Mouse (Mus musculus): ENCODE data around the gene Mchr1.
"Not testable (repeated sequence)": the region's sequence is repeated elsewhere in the genome, so short reads cannot be mapped to it uniquely, and the experiment has no call there.

Mchr1 gene

GRCm38 (mm10) chr15:81235086-81235920 is at the start of gene Mchr1:
TSS of gene Mchr1 (plus strand) at chr15:81235499.
- in situ Hi-C loops (cut with MboI, MseI), result no loop called here

GRCm38 (mm10) chr15:81189061-81189460 is 46.2 kb upstream of the Mchr1 start:
- in situ Hi-C loops (cut with MboI, MseI), result no loop called here

DNA sequence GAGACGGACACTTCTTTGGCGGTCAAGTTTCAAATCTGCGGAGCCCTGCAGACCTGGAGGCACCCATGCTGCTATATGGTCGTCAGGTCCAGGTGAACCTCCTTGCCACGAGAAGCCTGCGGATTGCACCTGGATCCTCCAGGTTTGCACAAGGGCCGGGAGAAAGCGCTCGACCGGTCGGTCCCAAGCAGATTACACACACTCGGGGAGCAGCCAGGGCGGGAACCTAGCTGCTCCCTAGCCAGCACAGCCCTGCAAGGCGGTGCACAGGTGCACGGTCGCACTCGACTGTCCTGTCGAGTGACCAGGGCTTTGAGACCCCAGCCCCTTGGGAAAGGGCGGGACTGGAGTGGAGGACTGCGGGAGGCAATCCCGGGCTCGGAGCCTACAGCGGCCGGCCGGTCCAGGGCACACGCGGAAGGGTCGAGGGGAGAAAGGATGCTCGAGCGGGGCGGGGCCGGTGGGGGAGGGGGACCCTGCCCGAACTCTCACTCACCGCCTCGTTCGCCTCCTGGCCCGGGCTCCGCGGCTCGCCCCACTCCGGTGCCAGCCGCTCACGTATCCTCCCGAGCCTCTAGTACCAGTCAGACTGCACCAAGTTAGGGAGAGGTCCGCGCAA is 45.2 kb upstream of the Mchr1 start:
- in situ Hi-C loops (cut with MboI, MseI), result no loop called here

- in situ Hi-C loops (cut with MboI, MseI), result no loop called here
These were observed 44.6 kb upstream of the Mchr1 start, which contains the start of gene Mrtfa for GRCm38 (mm10) chr15:81190630-81191178. TSS of gene Mrtfa (minus strand) at chr15:81190757.

DNA sequence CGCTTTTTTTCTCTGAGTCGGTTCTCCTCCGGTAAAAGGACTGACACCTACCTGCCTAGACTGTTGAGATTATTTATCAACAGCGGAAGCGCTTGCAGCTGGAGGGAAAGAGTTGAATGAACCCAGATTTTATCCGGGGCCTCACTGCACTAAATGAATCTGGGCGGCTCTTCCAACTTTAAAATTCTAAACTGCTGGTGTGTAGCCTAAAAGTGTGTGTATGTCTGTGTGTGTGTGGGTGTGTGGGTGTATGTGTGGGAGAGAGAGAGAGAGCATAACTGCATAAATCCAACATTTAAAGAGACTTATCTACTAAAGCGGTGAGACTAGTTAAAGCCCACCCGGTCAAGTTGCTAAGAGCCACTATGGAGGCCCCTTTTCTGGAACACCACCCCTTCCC is 44.0 kb upstream of the Mchr1 start:
- in situ Hi-C loops (cut with MboI, MseI), result no loop called here

- in situ Hi-C loops (cut with MboI, MseI), result no loop called here
These were observed 43.0 kb upstream of the Mchr1 start for GRCm38 (mm10) chr15:81192316-81192715.

DNA sequence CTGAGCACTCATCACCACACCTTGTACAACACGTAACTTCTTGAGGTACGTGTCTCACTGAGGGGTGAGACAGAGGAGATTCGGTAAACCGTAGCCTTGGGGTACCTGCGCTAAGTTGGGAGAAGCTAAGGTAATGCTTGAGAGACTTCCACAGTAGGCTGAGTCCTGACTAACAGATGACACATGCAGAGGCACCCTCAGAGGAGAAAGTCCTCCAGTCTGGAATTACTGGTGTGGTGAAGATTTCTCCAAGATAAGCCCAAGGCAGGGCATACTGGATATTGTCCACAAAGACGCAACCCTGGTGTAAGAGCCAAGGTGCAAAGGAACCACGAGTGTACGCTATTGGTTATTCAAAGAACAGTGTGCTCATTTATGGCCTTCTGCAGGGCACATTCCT is 42.4 kb upstream of the Mchr1 start:
- in situ Hi-C loops (cut with MboI, MseI), result no loop called here

DNA sequence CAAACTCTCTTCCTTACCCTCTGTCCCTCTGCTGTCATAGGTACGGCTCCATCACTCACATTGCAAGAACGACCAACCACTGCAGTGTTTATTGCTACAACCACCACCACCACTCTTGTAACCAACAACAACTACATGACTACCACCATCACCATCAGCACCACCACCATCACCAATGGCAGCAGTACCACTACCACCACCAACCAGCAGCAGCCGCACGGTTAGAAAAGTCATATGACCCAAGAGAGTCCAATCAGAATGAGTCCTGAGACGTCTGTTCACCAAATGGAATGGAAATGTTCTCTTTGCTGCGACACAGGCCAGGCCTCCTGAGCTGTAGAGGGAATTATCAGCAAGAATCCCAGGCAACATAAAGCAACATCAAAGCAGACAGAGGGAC is 40.5 kb upstream of the Mchr1 start:
- in situ Hi-C loops (cut with MboI, MseI), result loop anchor here (5.0 kb wide), 1 partner anchor 122 kb away; no protein-coding TSS in a partner anchor

- in situ Hi-C loops (cut with MboI, MseI), result loop anchor here (5.0 kb wide), 1 partner anchor 123 kb away; no protein-coding TSS in a partner anchor
These were observed 39.9 kb upstream of the Mchr1 start for GRCm38 (mm10) chr15:81195447-81195846.

DNA sequence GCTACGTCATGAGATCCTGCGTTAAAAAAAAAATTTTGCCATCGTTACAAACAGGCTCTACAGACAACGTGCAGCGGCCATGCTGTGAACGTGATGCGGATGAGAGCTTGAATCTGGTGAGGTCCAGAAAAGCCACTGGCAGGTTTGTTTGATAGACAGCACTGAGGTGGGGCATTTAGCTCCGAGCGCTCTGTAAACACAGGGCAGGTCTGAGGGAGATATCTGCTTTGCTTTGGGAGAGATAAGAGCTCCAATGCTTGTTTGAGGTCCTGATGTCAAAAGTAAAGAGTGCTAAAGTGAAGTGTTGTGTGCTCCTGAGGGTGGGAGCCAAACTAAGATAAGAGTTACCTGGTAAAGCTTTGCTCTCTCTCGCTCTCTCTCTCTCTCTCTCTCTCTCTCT is 38.1 kb upstream of the Mchr1 start:
- in situ Hi-C loops (cut with MboI, MseI), result loop anchor here (5.0 kb wide), 1 partner anchor 125 kb away; no protein-coding TSS in a partner anchor

DNA sequence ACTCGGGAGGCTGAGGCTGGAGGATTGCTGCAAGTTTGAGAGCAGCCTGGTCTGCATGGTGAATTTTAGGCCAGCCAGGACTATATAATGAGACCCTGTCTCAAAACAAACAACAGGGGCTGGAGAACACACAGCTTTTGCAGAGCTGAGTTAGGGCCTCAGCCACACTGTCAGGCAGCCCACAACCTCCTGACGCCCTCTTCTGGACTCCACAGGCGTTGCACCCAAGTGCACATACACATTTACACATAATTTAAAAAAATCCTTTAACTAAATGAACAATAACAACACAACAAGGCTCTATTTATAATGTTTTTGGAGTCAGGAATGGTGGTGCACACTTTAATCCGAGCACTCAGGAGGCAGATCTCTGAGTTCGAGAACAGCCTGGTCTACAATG is 36.9 kb upstream of the Mchr1 start:
- in situ Hi-C loops (cut with MboI, MseI), result loop anchor here (5.0 kb wide), 1 partner anchor 126 kb away; no protein-coding TSS in a partner anchor

- in situ Hi-C loops (cut with MboI, MseI), result loop anchor here (5.0 kb wide), 1 partner anchor 127 kb away; no protein-coding TSS in a partner anchor
These were observed 35.8 kb upstream of the Mchr1 start for GRCm38 (mm10) chr15:81199372-81199959.

DNA sequence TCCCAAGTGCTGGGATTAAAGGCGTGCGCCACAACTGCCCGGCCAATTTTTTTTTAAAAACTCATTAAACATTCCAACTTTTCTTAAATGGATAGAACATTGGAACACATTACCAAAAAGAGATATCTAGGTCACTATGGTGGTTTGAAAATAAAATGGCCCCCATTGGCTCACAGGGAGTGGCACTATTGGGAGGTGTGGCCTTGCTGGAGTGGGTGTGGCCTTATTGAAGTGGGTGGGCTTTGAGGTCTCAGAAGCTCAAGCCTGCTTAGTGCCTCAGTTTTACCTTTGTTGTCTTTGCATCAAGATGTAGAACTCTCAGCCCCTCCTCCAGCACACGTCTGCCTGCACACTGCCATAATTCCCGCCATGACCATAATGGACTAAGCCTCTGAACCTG is 32.8 kb upstream of the Mchr1 start:
- in situ Hi-C loops (cut with MboI, MseI), result no loop called here

DNA sequence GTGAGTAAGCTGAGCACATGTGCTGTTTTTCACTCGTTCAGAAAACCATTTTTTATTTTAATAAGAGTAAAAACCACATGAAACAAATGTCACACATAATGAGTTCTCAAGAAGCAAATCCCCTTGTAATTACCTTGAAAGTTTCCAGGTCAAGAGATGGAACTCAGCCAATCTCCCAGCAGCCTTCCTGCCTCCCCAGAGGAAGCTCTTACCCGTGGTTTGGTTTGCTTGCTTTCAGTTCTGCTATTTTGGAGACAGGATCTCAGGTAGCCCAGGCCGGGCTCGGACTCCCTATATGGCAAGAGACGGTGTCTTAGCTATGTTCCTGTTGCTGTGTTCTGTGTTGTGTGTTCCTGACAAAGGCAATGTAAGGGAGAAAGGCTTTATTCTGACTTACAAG is 24.8 kb upstream of the Mchr1 start:
- in situ Hi-C loops (cut with MboI, MseI), result no loop called here

- in situ Hi-C loops (cut with MboI, MseI), result no loop called here
These were observed 22.3 kb upstream of the Mchr1 start for GRCm38 (mm10) chr15:81212976-81213375.

DNA sequence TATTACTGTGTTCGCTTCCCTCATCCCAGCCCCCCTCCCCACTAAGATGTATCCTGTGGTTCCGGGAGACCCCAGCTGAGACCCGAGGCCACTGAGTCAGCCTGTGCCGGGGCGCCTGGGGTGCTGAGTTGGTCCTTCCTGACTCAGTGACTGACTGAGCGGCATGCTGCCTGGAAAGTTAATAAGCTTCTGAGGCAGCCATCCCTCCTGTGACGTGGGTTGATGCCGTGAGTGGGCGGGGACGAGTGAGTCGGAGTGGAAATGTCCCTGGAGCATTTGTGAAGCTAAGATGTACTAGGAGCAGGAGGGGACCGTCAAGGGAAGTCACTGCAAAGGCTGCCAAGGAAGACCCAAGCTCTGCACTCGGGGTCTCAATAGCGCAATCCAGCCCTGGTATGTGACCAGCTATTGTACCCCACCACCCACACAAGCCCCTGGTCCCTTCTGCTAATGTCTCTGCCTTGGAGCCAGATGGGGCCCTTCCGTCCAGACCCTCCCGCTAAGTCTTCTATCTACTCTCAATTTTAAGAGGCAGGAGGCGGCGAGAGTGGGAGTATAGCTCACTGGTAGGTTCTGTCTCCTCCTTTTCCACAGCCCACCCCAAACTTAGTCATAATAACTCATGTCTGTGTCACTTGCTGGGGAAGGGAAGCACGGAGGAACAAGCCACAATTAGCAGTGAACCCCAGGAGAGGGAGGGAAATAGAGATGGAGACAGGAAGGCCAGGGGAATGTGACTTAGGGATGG is 18.2 kb upstream of the Mchr1 start:
- in situ Hi-C loops (cut with MboI, MseI), result no loop called here

DNA sequence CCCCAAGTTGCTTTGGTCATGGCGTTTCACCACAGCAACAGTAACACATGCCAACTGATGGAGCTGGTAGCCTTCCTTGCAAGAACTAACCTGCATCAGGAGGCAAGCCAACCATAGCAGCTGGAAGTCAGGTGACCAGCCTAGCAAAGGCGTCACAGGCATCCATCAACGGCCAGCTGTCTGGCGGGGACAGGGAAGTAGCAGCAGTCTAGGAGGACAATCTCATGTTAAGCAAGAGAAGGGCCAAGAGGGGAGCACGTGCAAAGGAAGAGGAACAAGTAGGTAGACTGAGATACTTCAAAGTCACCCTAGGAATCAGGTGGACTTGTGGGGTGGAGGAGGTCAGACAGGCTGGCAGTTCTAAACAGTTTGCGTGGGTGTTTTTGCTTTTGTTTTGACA is 16.2 kb upstream of the Mchr1 start:
- in situ Hi-C loops (cut with MboI, MseI), result no loop called here

DNA sequence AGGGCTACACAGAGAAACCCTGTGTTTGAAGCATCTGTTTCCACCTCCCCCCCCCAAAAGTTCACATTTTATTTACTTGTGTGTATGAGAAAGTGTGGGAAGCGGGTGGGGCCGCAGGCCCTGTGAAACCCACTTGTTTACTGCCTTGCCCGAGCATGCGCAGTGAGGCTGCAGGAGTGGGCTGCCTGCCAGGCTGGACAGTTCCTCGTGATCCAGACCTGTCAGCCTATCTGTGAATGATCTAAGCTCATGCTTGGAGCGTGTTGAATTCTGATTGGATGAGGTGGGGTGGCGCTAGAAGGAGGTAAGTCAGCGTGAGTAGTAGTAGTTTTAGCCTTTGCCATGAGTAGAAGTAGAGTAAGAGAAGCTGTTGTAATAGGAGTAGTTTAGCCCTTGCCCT is 15.2 kb upstream of the Mchr1 start:
- in situ Hi-C loops (cut with MboI, MseI), result not testable (repeated sequence)

DNA sequence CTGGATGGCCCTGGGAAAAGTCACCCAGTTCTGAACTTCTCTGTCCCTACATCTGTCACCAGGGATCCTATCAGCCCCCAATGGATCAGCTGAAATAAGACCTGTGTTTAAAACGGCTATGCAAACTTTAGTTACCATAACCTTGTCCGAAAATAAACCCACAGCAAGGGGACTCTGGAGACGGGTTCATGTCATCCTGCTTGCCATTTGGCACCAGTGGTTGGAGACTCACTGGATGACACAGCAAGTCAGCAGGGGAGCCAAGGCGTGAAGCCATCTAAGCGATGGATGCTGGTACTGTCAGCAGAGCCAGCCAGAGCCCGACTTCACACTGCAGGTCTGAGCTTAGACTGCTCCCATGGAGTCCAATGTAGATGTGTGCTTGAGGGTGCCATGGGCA is 13.9 kb upstream of the Mchr1 start:
- in situ Hi-C loops (cut with MboI, MseI), result no loop called here

DNA sequence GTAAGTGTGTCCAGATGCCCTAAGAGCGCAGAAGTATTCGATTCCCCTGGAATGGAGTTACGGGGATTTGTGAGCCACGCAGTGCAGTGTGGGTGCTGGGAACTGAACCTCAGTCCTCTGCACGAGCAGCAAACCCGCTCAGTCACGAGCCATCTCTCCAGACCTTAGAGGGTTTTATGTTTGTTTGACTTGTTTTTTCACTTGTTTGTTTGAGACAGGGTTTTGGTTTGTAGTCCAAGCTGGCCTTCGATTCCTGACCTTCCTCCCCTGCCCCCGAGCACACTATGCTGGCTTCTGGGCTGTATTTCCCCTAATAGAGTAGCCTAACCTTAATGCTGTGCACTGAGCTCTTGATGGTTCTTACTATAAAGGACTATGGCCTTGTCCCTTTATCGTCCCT is 10.3 kb upstream of the Mchr1 start:
- in situ Hi-C loops (cut with MboI, MseI), result no loop called here

DNA sequence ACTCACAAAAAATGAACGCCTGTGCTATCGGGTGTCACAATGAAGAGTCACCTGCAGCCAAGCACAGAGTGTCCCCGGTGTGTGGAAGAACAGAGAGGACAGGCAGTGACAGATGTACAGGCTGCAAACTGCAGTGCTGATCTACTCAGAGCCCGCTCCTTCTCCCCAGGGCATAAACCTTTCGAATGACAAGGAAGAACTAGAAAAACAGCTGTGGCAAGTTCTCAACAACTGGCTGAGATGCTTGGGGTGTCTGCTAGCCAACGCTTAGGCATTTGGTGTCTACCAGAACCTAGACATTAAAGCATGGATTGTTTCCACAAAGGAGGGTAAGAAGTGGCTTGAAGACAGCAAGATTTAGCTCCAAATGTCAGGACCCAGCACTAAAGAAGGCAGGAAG is 9.6 kb upstream of the Mchr1 start:
- in situ Hi-C loops (cut with MboI, MseI), result no loop called here
